Mouse (Mus musculus) heart, postnatal 10 days (tissue): ENCODE results near the gene Yipf3. TPM values are rescaled to one million over a fixed set of nuclear protein-coding genes. Genes with fewer than 3 reads are reported as not detected.

Source experiments
- DNase-seq, 2 experiments: peaks; one replicate each; pipeline ENCODE4 v3.0.0; 2021
- intact Hi-C: fragments of 180-260 bp; cut with DNase I; formaldehyde crosslinking; loops from one replicate; pipeline ENCODE4 v1.15.1; 2025
- microRNA-seq, 2 experiments: library from miRNA; unstranded; fragments of <30 nt; microRNA quantifications; one replicate each; pipeline ENCODE4 v1.2.0; 2022
- total RNA-seq, 2 experiments: library from RNA; stranded (reverse); gene quantifications; 2 replicates each; pipeline ENCODE4 v1.2.3; 2021

The Yipf3 gene
- total RNA-seq, 2 experiments from 2014 or later: 69.3 to 75.1 TPM

GRCm38 (mm10) chr17:46278011-46278765, 30.3 kb downstream of the Yipf3 start:
- no peak for DNase-seq
- intact Hi-C loops: no loop called here

DNA sequence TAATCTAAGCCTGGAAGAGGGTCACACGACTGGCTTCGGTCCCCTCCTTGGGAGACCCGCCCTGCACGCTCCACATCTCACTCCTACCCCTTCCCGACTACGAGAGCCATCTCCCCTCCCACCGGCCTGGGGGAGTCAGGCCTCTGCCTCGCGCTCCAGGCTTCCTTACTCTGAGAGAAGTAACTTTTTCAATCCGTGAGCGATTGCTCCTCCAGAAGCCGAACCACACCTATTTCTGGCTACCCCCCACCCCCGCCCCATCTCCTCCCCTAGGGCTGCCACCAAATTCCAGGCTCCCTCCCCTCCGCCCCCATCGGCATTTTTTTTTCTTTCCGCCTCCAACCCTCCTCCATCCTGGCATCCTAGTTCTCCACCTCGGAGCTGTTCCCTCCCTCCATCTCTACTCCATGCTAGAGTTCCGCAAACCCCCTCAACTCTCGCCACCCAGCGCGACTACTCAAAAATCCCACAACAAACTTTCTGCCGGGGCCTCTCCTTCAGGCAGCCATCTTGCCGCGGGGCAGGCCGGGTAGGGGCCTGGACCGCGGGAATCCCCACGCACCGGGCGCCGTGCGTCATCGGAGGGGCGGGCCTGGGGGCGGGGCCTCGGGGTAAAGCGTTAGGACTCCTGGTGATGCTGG, 34.7 kb downstream of the Yipf3 start, which contains the start of gene Tjap1:
Gene Tjap1 (minus strand): TSS at position 544 of the 641 bp plus-strand sequence.
- intact Hi-C loops: no loop called here
- DNase-seq: peak; percentile 92 to 93

GRCm38 (mm10) chr17:46283140-46283539, 35.3 kb downstream of the Yipf3 start:
- no peak for DNase-seq
- intact Hi-C loops: no loop called here

DNA sequence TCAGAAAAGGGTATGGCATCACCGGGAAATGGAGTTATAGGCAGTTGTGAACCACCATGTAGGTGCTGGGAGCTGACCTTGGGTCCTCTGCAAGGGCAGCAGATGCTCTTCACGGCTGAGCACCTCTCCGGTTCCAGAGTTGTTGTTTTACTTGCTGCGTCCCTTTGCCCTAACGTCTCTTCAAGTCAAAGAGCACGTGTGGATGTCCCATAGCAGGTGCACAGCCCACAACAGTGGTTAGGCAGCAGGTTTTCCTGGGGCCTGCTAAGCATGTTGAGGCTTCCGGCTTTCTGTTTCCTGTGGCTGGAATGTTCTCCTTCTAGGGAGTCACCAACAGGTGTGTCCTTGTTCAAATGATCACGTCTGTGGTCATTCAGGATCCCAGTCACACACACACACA, 36.0 kb downstream of the Yipf3 start:
- intact Hi-C loops: no loop called here
- no peak for DNase-seq

DNA sequence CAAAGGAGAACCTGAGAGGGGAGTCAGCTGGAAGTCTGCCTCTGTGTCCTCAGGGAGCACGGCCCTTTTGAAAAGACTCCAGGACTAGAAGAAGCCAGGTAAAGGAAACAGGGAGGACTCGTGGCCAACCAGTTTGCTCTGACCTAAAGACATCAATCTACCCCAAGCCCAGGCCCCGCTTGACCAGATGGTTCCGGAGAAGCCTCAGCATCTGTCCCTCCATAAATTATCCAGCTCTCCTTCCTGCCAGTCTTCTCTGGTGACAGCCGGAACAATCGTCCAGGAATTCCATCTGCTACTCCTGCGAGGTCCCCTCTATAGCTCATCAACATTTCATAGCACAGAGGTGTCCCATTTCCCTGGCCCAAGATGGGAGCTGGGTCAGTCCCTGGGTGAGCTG, 36.8 kb downstream of the Yipf3 start:
- intact Hi-C loops: no loop called here
- no peak for DNase-seq

GRCm38 (mm10) chr17:46285407-46285806, 37.5 kb downstream of the Yipf3 start:
- DNase-seq: no peak
- intact Hi-C loops: no loop called here

GRCm38 (mm10) chr17:46287678-46288095, 39.8 kb downstream of the Yipf3 start:
- intact Hi-C loops: no loop called here
- DNase-seq: peak; percentile 79 to 85

GRCm38 (mm10) chr17:46296601-46297000, 48.7 kb downstream of the Yipf3 start:
- no peak for DNase-seq
- intact Hi-C loops: no loop called here

GRCm38 (mm10) chr17:46297028-46297363, 49.1 kb downstream of the Yipf3 start:
- intact Hi-C loops: no loop called here
- DNase-seq: no peak

GRCm38 (mm10) chr17:46297364-46298219, 49.7 kb downstream of the Yipf3 start, which contains the start of gene Dlk2:
Gene Dlk2 (plus strand): TSS chr17:46297421.
- no peak for DNase-seq
- intact Hi-C loops: loop anchor here (1.0 kb wide), 1 partner anchor 31 kb away; no protein-coding TSS in a partner anchor

GRCm38 (mm10) chr17:46298220-46298913, 50.5 kb downstream of the Yipf3 start:
- intact Hi-C loops: loop anchor here (1.0 kb wide), 1 partner anchor 32 kb away; no protein-coding TSS in a partner anchor
- peak; percentile 87 to 91 for DNase-seq

DNA sequence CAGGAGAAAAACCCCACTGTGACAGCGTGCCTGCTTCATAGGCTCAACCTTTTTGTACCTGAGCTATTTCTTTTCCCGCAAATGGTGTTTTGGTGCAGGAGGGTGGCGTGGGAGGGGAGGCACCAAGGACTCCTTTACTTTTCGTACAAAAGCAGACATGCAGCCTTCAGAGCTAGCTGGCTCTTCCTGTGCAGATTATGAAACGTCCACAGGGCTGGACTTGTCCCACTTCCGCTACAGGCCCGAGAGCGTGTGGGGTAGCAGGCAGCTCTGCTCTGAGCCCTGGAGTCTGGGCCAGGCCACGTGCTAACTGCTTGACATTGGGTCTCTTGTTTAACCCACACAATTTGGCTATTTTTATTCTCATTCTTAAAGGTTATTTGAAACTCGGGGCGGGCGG, 54.0 kb downstream of the Yipf3 start:
- intact Hi-C loops: no loop called here
- DNase-seq: peak in 1 of 2 experiments; percentile 38

Small RNA genes lying within 50 kb of the gene (microRNA-seq; reads per million reads assigned to microRNA genes)
- 0 reads per million in 2 experiments for gene Mir693

Other genes with a start within 250 kb of the Yipf3 start
- gene Vegfa, start 215.7 kb upstream of the Yipf3 start, total RNA-seq: 100 to 1,000 TPM; 231 to 234 TPM
- 100 to 1,000 TPM; 121 to 129 TPM for gene Mrps18a, start 137.1 kb upstream of the Yipf3 start, total RNA-seq
- gene Rsph9, start 103.9 kb upstream of the Yipf3 start, total RNA-seq: 1 to 10 TPM; 1.3 to 2.3 TPM
- gene Mad2l1bp, start 94.5 kb upstream of the Yipf3 start, total RNA-seq: 10 to 100 TPM; 18.5 to 21.6 TPM
- 10 to 100 TPM; 83.5 to 84.8 TPM for gene Gtpbp2, start 87.0 kb upstream of the Yipf3 start, total RNA-seq
- 10 to 100 TPM; 11.6 to 15.9 TPM for gene Polh, start 45.4 kb upstream of the Yipf3 start, total RNA-seq
- gene Xpo5, start 45.3 kb upstream of the Yipf3 start, total RNA-seq: 10 to 100 TPM; 21.6 to 27.4 TPM
- gene Polr1c, start within 50 bp of the Yipf3 start, total RNA-seq: 10 to 100 TPM; 23.8 to 26.9 TPM
- under 1 TPM; 0.38 to 0.40 TPM for gene Lrrc73, start 5.5 kb downstream of the Yipf3 start, total RNA-seq
- 10 to 100 TPM; 54.0 to 56.3 TPM for gene Tjap1, start 34.9 kb downstream of the Yipf3 start, total RNA-seq
- gene Dlk2, start 49.3 kb downstream of the Yipf3 start, total RNA-seq: 1 to 10 TPM in 1 of 2 experiments, under 1 TPM in 1; 0.57 to 1.0 TPM
- 1 to 10 TPM; 5.4 to 6.1 TPM for gene Abcc10, start 80.3 kb downstream of the Yipf3 start, total RNA-seq
- gene Zfp318, start 135.7 kb downstream of the Yipf3 start, total RNA-seq: 10 to 100 TPM; 22.5 to 25.3 TPM
- under 1 TPM in 1 of 2 experiments, not detected in 1; 0.26 TPM for gene Crip3, start 180.8 kb downstream of the Yipf3 start, total RNA-seq
- gene Slc22a7, start 190.4 kb downstream of the Yipf3 start, total RNA-seq: not detected
- under 1 TPM; 0.40 to 0.48 TPM for gene Ttbk1, start 239.6 kb downstream of the Yipf3 start, total RNA-seq
- 1 to 10 TPM; 3.7 to 4.0 TPM for gene Dnph1, start 248.6 kb downstream of the Yipf3 start, total RNA-seq